ENCODE assay signal across 8 mouse cellular contexts in the genomic region with DNA sequence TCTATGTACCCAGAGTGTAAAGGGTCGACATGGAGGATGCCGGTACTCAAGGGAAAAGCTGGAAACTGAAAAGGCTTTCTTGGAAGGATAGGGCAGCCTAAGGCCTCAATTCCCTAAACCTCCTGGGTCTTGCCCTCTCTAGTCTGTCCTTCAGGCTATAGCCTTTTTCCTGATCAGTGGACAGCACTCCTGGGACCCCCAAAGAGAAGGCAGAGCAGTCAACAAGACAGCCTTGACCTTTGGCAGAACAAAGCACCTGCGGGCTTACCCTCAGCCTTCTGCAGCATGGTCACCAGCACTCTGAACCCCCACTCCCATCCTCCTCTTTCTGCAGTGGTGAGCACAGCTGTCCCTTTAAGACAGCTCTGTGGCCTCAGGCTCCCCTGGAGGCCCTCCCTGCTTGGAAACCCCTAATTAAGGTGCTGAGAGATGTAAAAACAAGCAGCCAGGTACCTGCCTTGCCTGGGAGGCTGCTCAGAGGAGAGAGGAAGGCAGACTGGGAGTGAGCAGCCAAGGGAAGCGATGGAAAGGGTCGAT. TPM values are rescaled to one million over a fixed set of nuclear protein-coding genes. Genes with fewer than 3 reads are reported as not detected.
DNase-seq lines count a peak whose midpoint lies in the region; ATAC-seq lines count a peak whose summit lies in the region.

A gene (minus strand): TSS at position 337 of the 537 bp plus-strand sequence.

- H3K27me3 ChIP-seq in embryonic facial prominence, embryonic 11.5 days (ENCODE audit: control insufficient read depth, insufficient read depth, low read length): peaks cover 29% of the 10 kb centered on the region

- H3K4me1 ChIP-seq in embryonic facial prominence, embryonic 11.5 days (ENCODE audit: control insufficient read depth, insufficient read depth, low read length): peaks cover 17% of the 10 kb centered on the region

- no peaks in the 10 kb centered on the region for H3K36me3 ChIP-seq in embryonic facial prominence, embryonic 11.5 days (replicated peaks; ENCODE audit: control insufficient read depth, insufficient read depth, low read depth, low read length)

- no peak within 1 kb of the TSS for H3K27ac ChIP-seq in embryonic facial prominence, embryonic 11.5 days (replicated peaks; ENCODE audit: low read depth, low read length)

- peak within 1 kb of the TSS; percentile 71 for H3K9ac ChIP-seq in embryonic facial prominence, embryonic 11.5 days (replicated peaks; ENCODE audit: low read length)

- no peak for ATAC-seq in embryonic facial prominence, embryonic 11.5 days (replicated peaks; ENCODE audit: insufficient number of reproducible peaks, low FRiP score, low TSS enrichment, low read depth)
- ATAC-seq in inflammation-experienced regulatory T-cells, adult 6 months: no peak
- no peak for ATAC-seq in megakaryocyte-erythroid progenitor cell, adult 5-6 weeks (replicated peaks; ENCODE audit: low FRiP score, low TSS enrichment, poor library complexity, severe bottlenecking)
- no peak for ATAC-seq in cerebellum, adult (ENCODE audit: insufficient number of reproducible peaks, low FRiP score, low TSS enrichment)

- peak; percentile 91 for DNase-seq in heart, adult 11 months
- no peak for DNase-seq in heart, adult 8-10 months (ENCODE audit: low spot score)
- peak; percentile 12 for DNase-seq in CD4-positive, CD25-positive, alpha-beta regulatory T cell, adult 2 months (ENCODE audit: low read depth, low spot score)
- DNase-seq in embryonic facial prominence, embryonic 11.5 days (ENCODE audit: low spot score): no peak
- DNase-seq in yolk sac, embryonic 10.5 days (ENCODE audit: low spot score): no peak

- peak within 1 kb of the TSS; percentile 84 for H3K4me3 ChIP-seq in embryonic facial prominence, embryonic 11.5 days (ENCODE audit: low read depth, low read length)

- H3K9me3 ChIP-seq in embryonic facial prominence, embryonic 11.5 days (replicated peaks; ENCODE audit: control insufficient read depth, low read length): no peaks in the 10 kb centered on the region

- WGBS in embryonic facial prominence, embryonic 11.5 days: 40% methylated on average over 5 of the region's 5 CpGs

- peak within 1 kb of the TSS; percentile 87 for H3K4me2 ChIP-seq in embryonic facial prominence, embryonic 11.5 days (ENCODE audit: low read depth, low read length)

RNA-seq across cellular contexts. Expression of the gene that starts here (rescaled TPM):
- 10 to 100 TPM in 2 of 4 experiments, 1 to 10 TPM in 2; 8.1 to 11.2 (median 9.7) TPM for total RNA-seq in heart, adult 8-10 months (2022)
- polyA plus RNA-seq in embryonic facial prominence, embryonic 11.5 days (2014; fragmentation: Nextera tagmentation; extraction: Ambion mirVana): 20.0 and 23.2 TPM in 2 replicates
- polyA plus RNA-seq in inflammation-experienced regulatory T-cells, adult 6 months (2017; shearing (Covaris generic)): 10 to 100 TPM in 2 of 3 experiments, 1 to 10 TPM in 1; 4.0 to 15.3 (median 11.7) TPM
- total RNA-seq in megakaryocyte-erythroid progenitor cell, adult 5-6 weeks (2014; fragmentation: Nextera tagmentation): 22.3 and 25.0 TPM in 2 replicates
- 13.3 and 14.2 TPM in 2 replicates for total RNA-seq in megakaryocyte-erythroid progenitor cell, adult 5-6 weeks (2017)

Comparison
In these comparisons a context has a peak if more than half of its experiments do, and no peak if none do; other contexts are left out.
1. DNase-seq: peak in heart, adult 11 months (single experiment) and CD4-positive, CD25-positive, alpha-beta regulatory T cell, adult 2 months (single experiment); none in heart, adult 8-10 months (single experiment), embryonic facial prominence, embryonic 11.5 days (single experiment) and yolk sac, embryonic 10.5 days (single experiment).